Mouse (Mus musculus) olfactory bulb, adult 2 months (tissue): ENCODE measurements at regions not wholly inside any gene's neighbourhood (a gene's known extent, or its start where the extent isn't known, plus 50 kb on each side); places are given as distances from the start of the nearest gene placed in this dataset.

Experiments used
- CTCF ChIP-seq: fragments of 200-500 bp; IDR thresholded peaks from 2 replicates; pipeline ENCODE4 v1.5.1; 2012; ENCODE audit warnings: low read depth, mild to moderate bottlenecking, low read length, moderate library complexity; ENCODE audit not compliant: insufficient read depth
- POLR2A ChIP-seq: fragments of 200-500 bp; IDR thresholded peaks from 2 replicates; pipeline ENCODE4 v1.6.1; 2012; ENCODE audit warnings: mild to moderate bottlenecking, low read depth, low read length, moderate library complexity; ENCODE audit not compliant: insufficient read depth

DNA sequence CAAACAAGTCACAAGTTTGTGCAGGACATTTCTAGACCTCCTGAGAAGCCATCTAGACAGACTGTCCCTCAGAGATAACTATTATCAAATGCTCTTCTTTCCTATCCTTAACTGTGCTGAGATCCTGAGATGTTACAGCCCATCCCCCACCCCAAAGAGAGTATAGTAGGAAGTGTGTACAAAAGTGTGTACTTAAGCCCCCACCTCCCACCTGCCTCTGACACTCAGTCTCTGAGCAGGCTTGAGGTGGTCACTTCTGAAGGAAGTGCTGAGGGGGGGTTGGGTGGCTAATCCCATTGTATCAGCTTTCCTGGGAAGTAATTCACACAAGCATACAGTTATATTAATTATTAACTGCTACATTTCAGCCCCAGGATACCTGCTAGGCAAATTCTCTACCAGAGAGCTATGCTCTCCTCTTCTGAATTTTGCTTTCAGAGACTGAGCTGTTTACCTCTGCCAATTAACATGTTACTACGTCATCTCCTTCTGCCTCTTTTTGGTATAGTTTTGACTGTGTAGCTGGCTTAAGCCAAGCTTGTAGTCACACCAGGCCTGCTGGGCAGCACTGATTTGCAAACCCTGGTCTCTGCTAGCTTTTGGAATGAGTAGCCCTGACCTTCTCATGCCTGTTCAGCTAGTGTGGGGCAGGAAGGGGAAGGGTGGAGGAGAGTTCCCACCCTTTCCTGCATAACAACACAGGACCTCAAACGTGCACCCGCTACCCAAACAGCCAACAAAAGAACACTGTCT is 192.2 kb upstream of the Trib2 start:
- TF ChIP-seq CTCF (no peak), POLR2A (no peak)
